Mouse (Mus musculus) embryonic facial prominence, embryonic 14.5 days (tissue): ENCODE data around the gene Lsamp. TPM values are rescaled to one million over a fixed set of nuclear protein-coding genes. Genes with fewer than 3 reads are reported as not detected.

Experiments used
- ATAC-seq: fragments of 200-750 bp; cut with Nextera tagmentation; 2 replicates; pipeline ENCODE4 v1.8.0; 2017; ENCODE audit warnings: low read depth, moderate number of reproducible peaks, moderate TSS enrichment
- DNase-seq: peaks from one replicate; pipeline ENCODE4 v3.0.0-alpha.2; 2015; ENCODE audit warnings: low spot score
- H3K27ac ChIP-seq: fragments of 300-500 bp; sonication (generic); replicated peaks from 2 replicates; pipeline ENCODE4 v1.5.1; 2014; ENCODE audit warnings: low read depth, mild to moderate bottlenecking, low read length, moderate library complexity
- H3K27me3 ChIP-seq: fragments of 300-500 bp; sonication (generic); replicated peaks from 2 replicates; pipeline ENCODE4 v1.6.1; 2014; ENCODE audit warnings: low read length; ENCODE audit not compliant: control insufficient read depth, insufficient read depth
- H3K36me3 ChIP-seq: fragments of 300-500 bp; sonication (generic); 2 replicates; pipeline ENCODE4 v1.6.1; 2014; ENCODE audit warnings: low read length, mixed read lengths; ENCODE audit not compliant: control insufficient read depth, insufficient read depth
- H3K4me1 ChIP-seq: fragments of 300-500 bp; sonication (generic); 2 replicates; pipeline ENCODE4 v1.6.1; 2014; ENCODE audit warnings: antibody characterized with exemption, low read length; ENCODE audit not compliant: control insufficient read depth, insufficient read depth
- H3K4me2 ChIP-seq: fragments of 300-500 bp; sonication (generic); 2 replicates; pipeline ENCODE4 v1.6.1; 2014; ENCODE audit warnings: low read depth, mild to moderate bottlenecking, low read length, moderate library complexity, mixed read lengths
- H3K4me3 ChIP-seq: fragments of 300-500 bp; sonication (generic); 2 replicates; pipeline ENCODE4 v1.5.1; 2014; ENCODE audit warnings: low read depth, mild to moderate bottlenecking, low read length
- H3K9ac ChIP-seq: fragments of 300-500 bp; sonication (generic); 2 replicates; pipeline ENCODE4 v1.6.1; 2014; ENCODE audit warnings: low read depth, mild to moderate bottlenecking, low read length, moderate library complexity, mixed read lengths
- H3K9me3 ChIP-seq: fragments of 300-500 bp; sonication (generic); 2 replicates; pipeline ENCODE4 v1.6.1; 2016; ENCODE audit warnings: low read length; ENCODE audit not compliant: control insufficient read depth
- WGBS: fragments of 180-500 bp; shearing (Covaris S2); extraction: QIAGEN DNeasy Blood & Tissue Kit; methylation state at CpG from one replicate; pipeline ENCODE4 v1.1.7; 2014; 5-methylcytosine and 5-hydroxymethylcytosine counted together
- polyA plus RNA-seq: library from polyadenylated mRNA; unstranded; fragments of >200 nt; fragmentation: Nextera tagmentation; extraction: Ambion mirVana; gene quantifications from 2 replicates; pipeline ENCODE4 v1.2.1, GENCODE M21; 2014

Gene Lsamp
- polyA plus RNA-seq, 1 experiment from 2014 or later, result 8.9 TPM

GRCm38 (mm10) chr16:41242841-41243240, 1258.7 kb downstream of the Lsamp start:
- DNase-seq, result no peak
- Histone ChIP-seq H3K4me1 (no peaks in the 10 kb centered on the region), H3K9me3 (no peaks in the 10 kb centered on the region), H3K27ac (no peak overlapping the region), H3K9ac (no peak overlapping the region), H3K4me2 (no peak overlapping the region), H3K27me3 (no peaks in the 10 kb centered on the region), H3K4me3 (no peak overlapping the region), H3K36me3 (no peaks in the 10 kb centered on the region)
- no peak for ATAC-seq
- WGBS, result 56% methylated on average over 4 of the region's 4 CpGs

- ATAC-seq, result peak; percentile 33; the same call in 1 of the 2 replicates
- 11% methylated on average over 2 of the region's 2 CpGs for WGBS
Measured at GRCm38 (mm10) chr16:41244711-41245110, 1260.5 kb downstream of the Lsamp start.

GRCm38 (mm10) chr16:41258145-41259035, 1274.2 kb downstream of the Lsamp start:
- no peaks in the 10 kb centered on the region for H3K4me1 ChIP-seq
- DNase-seq, result peak; percentile 79
- WGBS, result 52% methylated on average over 12 of the region's 12 CpGs

More at GRCm38 (mm10) chr16:41244711-41245110, 1260.5 kb downstream of the Lsamp start:
- no peaks in the 10 kb centered on the region for H3K9me3 ChIP-seq
- H3K4me2 ChIP-seq, result no peak overlapping the region
- no peaks in the 10 kb centered on the region for H3K27me3 ChIP-seq
- DNase-seq, result peak; percentile 59
- H3K9ac ChIP-seq, result no peak overlapping the region
- H3K4me1 ChIP-seq, result no peaks in the 10 kb centered on the region
- H3K4me3 ChIP-seq, result no peak overlapping the region
- H3K36me3 ChIP-seq, result no peaks in the 10 kb centered on the region
- no peak overlapping the region for H3K27ac ChIP-seq

GRCm38 (mm10) chr16:41275999-41276671, 1292.0 kb downstream of the Lsamp start:
- no peaks in the 10 kb centered on the region for H3K4me1 ChIP-seq
- H3K27ac ChIP-seq, result no peak overlapping the region
- H3K36me3 ChIP-seq, result no peaks in the 10 kb centered on the region
- no peak for DNase-seq
- H3K27me3 ChIP-seq, result no peaks in the 10 kb centered on the region
- H3K9ac ChIP-seq, result no peak overlapping the region
- 89% methylated on average over 2 of the region's 2 CpGs for WGBS
- ATAC-seq, result no peak
- H3K4me3 ChIP-seq, result no peak overlapping the region
- H3K9me3 ChIP-seq, result no peaks in the 10 kb centered on the region
- H3K4me2 ChIP-seq, result no peak overlapping the region

More at GRCm38 (mm10) chr16:41258145-41259035, 1274.2 kb downstream of the Lsamp start:
- ATAC-seq, result peak; percentile 70
- no peak overlapping the region for H3K27ac ChIP-seq
- no peak overlapping the region for H3K4me2 ChIP-seq
- no peaks in the 10 kb centered on the region for H3K36me3 ChIP-seq
- no peaks in the 10 kb centered on the region for H3K9me3 ChIP-seq
- no peak overlapping the region for H3K4me3 ChIP-seq
- H3K9ac ChIP-seq, result no peak overlapping the region
- H3K27me3 ChIP-seq, result no peaks in the 10 kb centered on the region

GRCm38 (mm10) chr16:41317992-41318391, 1333.8 kb downstream of the Lsamp start:
- no peak overlapping the region for H3K4me2 ChIP-seq
- H3K27me3 ChIP-seq, result no peaks in the 10 kb centered on the region
- H3K4me3 ChIP-seq, result no peak overlapping the region
- H3K4me1 ChIP-seq, result no peaks in the 10 kb centered on the region
- no peaks in the 10 kb centered on the region for H3K36me3 ChIP-seq
- H3K27ac ChIP-seq, result no peak overlapping the region
- DNase-seq, result peak; percentile 4
- no peak overlapping the region for H3K9ac ChIP-seq
- no peaks in the 10 kb centered on the region for H3K9me3 ChIP-seq
- 57% methylated on average over 3 of the region's 3 CpGs for WGBS
- no peak for ATAC-seq

DNA sequence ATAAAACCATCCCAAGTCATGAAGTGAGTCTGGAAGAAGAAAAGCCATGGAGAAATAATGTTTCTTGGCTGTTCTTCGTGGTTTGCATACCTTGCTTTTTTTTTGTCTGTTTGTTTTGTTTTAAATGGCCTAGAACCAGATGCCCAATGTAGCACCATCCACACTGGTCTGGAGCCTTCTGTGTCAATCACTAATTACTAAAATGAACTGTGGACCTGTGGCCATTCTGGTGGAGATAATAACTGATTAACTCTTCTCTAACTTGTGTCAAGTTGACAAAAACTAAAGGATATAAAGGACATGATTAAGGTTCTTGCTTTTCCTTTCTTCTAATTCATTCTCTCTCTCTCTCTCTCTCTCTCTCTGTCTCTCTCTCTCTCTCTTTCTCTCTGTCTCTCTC, 1359.3 kb downstream of the Lsamp start:
- Histone ChIP-seq H3K27me3 (no peaks in the 10 kb centered on the region), H3K4me1 (no peaks in the 10 kb centered on the region), H3K36me3 (no peaks in the 10 kb centered on the region), H3K9me3 (no peaks in the 10 kb centered on the region), H3K4me2 (no peak overlapping the region), H3K9ac (no peak overlapping the region), H3K4me3 (no peak overlapping the region), H3K27ac (no peak overlapping the region)
- ATAC-seq, result no peak
- no peak for DNase-seq
- 66% methylated on average over 1 of the region's 1 CpGs for WGBS

- no peak overlapping the region for H3K27ac ChIP-seq
- DNase-seq, result no peak
- no peak overlapping the region for H3K4me2 ChIP-seq
- 74% methylated on average over 2 of the region's 2 CpGs for WGBS
- H3K36me3 ChIP-seq, result no peaks in the 10 kb centered on the region
- H3K4me3 ChIP-seq, result no peak overlapping the region
- no peaks in the 10 kb centered on the region for H3K4me1 ChIP-seq
- H3K27me3 ChIP-seq, result no peaks in the 10 kb centered on the region
- no peak for ATAC-seq
- H3K9me3 ChIP-seq, result no peaks in the 10 kb centered on the region
- H3K9ac ChIP-seq, result no peak overlapping the region
Measured at GRCm38 (mm10) chr16:41365138-41365537, 1381.0 kb downstream of the Lsamp start.

- Histone ChIP-seq H3K36me3 (no peaks in the 10 kb centered on the region), H3K4me1 (no peaks in the 10 kb centered on the region), H3K4me3 (no peak overlapping the region), H3K27ac (no peak overlapping the region), H3K9ac (no peak overlapping the region), H3K9me3 (no peaks in the 10 kb centered on the region), H3K27me3 (no peaks in the 10 kb centered on the region), H3K4me2 (no peak overlapping the region)
- no peak for DNase-seq
- ATAC-seq, result no peak
- WGBS, result 65% methylated on average over 3 of the region's 3 CpGs
Measured at GRCm38 (mm10) chr16:41383702-41384101, 1399.5 kb downstream of the Lsamp start.
